Mouse (Mus musculus) forebrain, embryonic 16.5 days (tissue): ENCODE data around the gene Hdac5. TPM values are rescaled to one million over a fixed set of nuclear protein-coding genes. Genes with fewer than 3 reads are reported as not detected.

Experiments
- ATAC-seq: fragments of 200-750 bp; cut with Nextera tagmentation; 2 replicates; pipeline ENCODE4 v1.8.0; 2017; ENCODE audit warnings: mild to moderate bottlenecking, moderate library complexity
- H3K27ac ChIP-seq: fragments of 300-500 bp; sonication (generic); 2 replicates; pipeline ENCODE4 v1.5.1; 2014; ENCODE audit warnings: low read length, control low read depth
- H3K27me3 ChIP-seq: fragments of 300-500 bp; sonication (generic); replicated peaks from 2 replicates; pipeline ENCODE4 v1.6.1; 2014; ENCODE audit warnings: low read length; ENCODE audit not compliant: control insufficient read depth, insufficient read depth
- H3K36me3 ChIP-seq: fragments of 300-500 bp; sonication (generic); 2 replicates; pipeline ENCODE4 v1.6.1; 2014; ENCODE audit not compliant: control insufficient read depth, insufficient read depth
- H3K4me1 ChIP-seq: fragments of 300-500 bp; sonication (generic); replicated peaks from 2 replicates; pipeline ENCODE4 v1.6.1; 2014; ENCODE audit warnings: low read length; ENCODE audit not compliant: control insufficient read depth, insufficient read depth
- H3K4me2 ChIP-seq: fragments of 300-500 bp; sonication (generic); 2 replicates; pipeline ENCODE4 v1.6.1; 2014; ENCODE audit warnings: mild to moderate bottlenecking, low read length, control low read depth
- H3K4me3 ChIP-seq: fragments of 300-500 bp; sonication (generic); replicated peaks from 2 replicates; pipeline ENCODE4 v1.5.1; 2014; ENCODE audit warnings: mild to moderate bottlenecking, low read length, control low read depth
- H3K9ac ChIP-seq: fragments of 300-500 bp; sonication (generic); replicated peaks from 2 replicates; pipeline ENCODE4 v1.6.1; 2014; ENCODE audit warnings: low read depth, low read length, control low read depth
- H3K9me3 ChIP-seq: fragments of 300-500 bp; sonication (generic); 2 replicates; pipeline ENCODE4 v1.6.1; 2016; ENCODE audit warnings: low read length; ENCODE audit not compliant: control insufficient read depth
- WGBS: fragments of 180-500 bp; shearing (Covaris S2); extraction: QIAGEN DNeasy Blood & Tissue Kit; methylation state at CpG from one replicate; pipeline ENCODE4 v1.1.7; 2014; 5-methylcytosine and 5-hydroxymethylcytosine counted together
- polyA plus RNA-seq: library from polyadenylated mRNA; unstranded; fragments of >200 nt; fragmentation: Nextera tagmentation; extraction: Ambion mirVana; gene quantifications from 2 replicates; pipeline ENCODE4 v1.2.1, GENCODE M21; 2015

Gene Hdac5
- polyA plus RNA-seq: 124 and 136 TPM in 2 replicates

DNA sequence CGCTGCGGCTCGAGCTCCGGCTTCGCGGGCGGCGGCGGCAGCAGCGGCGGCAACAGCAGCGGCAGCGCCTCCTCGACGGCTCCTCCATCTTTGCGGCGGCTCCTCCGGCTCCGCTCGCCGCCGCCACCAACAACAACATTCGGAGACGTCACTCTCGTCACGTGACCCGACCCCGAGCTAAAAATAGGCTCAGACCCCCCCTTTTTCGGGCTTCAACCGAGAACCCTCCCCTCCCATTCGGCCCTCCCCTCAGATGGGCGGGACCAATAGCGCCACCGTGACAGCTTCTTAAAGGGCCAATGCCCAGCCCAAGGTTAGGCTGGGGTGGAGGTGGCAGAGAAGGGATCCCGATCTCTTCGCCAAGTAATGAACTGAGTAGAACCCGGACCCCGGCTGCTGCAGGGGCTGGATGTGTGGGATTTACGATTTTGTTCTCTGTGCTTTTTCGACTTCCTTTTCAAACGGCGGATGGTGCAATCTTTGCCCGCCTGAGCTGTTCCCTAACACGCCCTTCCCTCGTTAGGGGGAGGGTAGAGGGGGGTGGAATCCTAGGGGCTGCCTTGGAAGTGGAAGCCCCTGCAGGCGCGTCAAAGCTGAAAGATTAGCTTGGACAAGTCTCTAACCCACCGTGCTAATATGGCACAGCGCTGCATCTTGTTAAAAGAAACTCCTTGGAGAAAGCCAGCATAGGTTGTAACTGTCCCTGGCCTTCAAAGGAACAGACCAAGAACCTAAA lies at the start of gene Hdac5:
Gene Hdac5, minus strand, starts transcription at position 161 of the 736 bp plus-strand sequence.
- under 1% methylated on average over 48 of the region's 49 CpGs for WGBS

DNA sequence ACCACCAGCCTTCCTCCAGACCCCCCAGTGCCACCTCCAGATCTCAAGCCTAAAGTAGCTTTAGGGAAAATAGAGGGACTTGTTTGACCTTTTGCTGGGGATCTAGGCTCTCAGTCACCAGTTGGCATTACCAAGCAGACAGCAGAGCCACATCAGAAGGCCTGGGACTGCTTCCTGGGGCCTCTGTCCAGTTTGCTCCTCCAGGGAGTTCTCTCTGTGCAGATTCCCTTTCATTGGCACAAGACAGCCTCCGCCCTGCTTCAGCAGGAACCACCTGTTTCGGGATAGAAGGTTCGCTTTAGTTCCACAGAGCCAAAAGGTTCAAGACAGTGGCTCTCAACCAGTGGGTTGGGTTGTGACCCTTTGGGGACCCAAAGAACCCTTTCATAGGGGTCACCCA lies 49.6 kb upstream of the Hdac5 start:
- no peaks in the 10 kb centered on the region for H3K9me3 ChIP-seq
- no peaks in the 10 kb centered on the region for H3K36me3 ChIP-seq
- 96% methylated on average over 3 of the region's 3 CpGs for WGBS
- no peaks in the 10 kb centered on the region for H3K27me3 ChIP-seq
- no peak overlapping the region for H3K27ac ChIP-seq
- no peak overlapping the region for H3K4me2 ChIP-seq
- H3K9ac ChIP-seq: no peak overlapping the region
- no peak for ATAC-seq
- peaks cover 6% of the 10 kb centered on the region; the same call in 1 of the 2 replicates for H3K4me1 ChIP-seq
- H3K4me3 ChIP-seq: no peak overlapping the region

More for the DNA sequence above, at the start of gene Hdac5:
- peak within 1 kb of the TSS; percentile 93 for H3K27ac ChIP-seq
- H3K9ac ChIP-seq: peak within 1 kb of the TSS; percentile 85
- H3K4me3 ChIP-seq: peak within 1 kb of the TSS; percentile 62
- H3K4me1 ChIP-seq: peaks cover 45% of the 10 kb centered on the region
- H3K4me2 ChIP-seq: peak within 1 kb of the TSS; percentile 83
- peak; percentile 84 for ATAC-seq
- no peaks in the 10 kb centered on the region for H3K27me3 ChIP-seq
- H3K36me3 ChIP-seq: no peaks in the 10 kb centered on the region
- no peaks in the 10 kb centered on the region for H3K9me3 ChIP-seq

DNA sequence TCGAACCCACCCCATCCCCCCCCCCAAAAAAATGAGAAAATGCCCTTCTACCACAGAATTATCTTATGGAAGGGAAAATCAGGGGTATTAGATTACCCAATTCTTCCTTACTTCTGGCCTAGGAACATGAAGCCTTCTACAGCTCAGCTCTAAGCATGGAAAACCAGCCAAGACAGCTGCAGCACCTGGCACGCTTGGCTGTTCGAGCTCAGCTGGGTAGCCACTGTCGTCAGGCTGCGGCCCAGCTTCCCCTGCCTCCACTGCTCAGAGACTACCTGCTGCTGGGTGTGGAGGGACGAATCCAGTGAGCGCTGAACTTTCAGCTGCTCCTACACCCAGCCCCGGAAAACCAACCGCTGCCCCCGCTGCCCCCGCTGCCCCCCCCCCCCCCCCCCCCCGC lies 47.8 kb upstream of the Hdac5 start:
- ATAC-seq: no peak
- Histone ChIP-seq H3K27me3 (no peaks in the 10 kb centered on the region), H3K4me2 (no peak overlapping the region), H3K36me3 (no peaks in the 10 kb centered on the region), H3K4me3 (no peak overlapping the region), H3K4me1 (peaks cover 6% of the 10 kb centered on the region; the same call in 1 of the 2 replicates), H3K27ac (no peak overlapping the region), H3K9ac (no peak overlapping the region), H3K9me3 (no peaks in the 10 kb centered on the region)
- WGBS: 44% methylated on average over 11 of the region's 12 CpGs

DNA sequence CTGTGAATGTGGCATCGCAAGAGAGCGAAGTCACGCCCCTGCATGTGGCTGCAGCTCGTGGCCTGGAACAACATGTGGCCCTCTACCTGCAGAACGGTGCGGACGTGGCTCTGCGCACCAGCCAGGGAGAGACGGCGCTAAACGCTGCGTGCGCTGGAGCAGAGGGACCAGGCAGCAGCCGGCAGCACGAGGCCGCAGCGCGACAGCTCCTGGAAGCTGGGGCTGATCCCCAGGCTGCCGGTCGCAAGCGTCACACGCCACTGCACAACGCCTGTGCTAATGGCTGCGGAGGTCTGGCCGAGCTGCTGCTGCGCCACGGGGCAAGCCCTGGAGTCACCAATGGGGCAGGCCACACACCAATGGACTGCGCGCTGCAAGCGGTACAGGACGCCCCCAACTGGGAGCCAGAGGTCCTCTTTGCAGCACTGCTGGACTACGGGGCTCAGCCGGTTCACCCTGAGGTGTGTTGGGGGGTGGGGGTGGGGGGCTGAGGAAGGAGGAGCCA lies 46.5 kb upstream of the Hdac5 start:
- H3K4me1 ChIP-seq: peaks cover 6% of the 10 kb centered on the region; the same call in 1 of the 2 replicates
- H3K27me3 ChIP-seq: no peaks in the 10 kb centered on the region
- H3K4me2 ChIP-seq: peak overlapping the region; percentile 56
- under 1% methylated on average over 33 of the region's 33 CpGs for WGBS
- no peaks in the 10 kb centered on the region for H3K9me3 ChIP-seq
- peak overlapping the region; percentile 44 for H3K9ac ChIP-seq
- H3K4me3 ChIP-seq: peak overlapping the region; percentile 23
- H3K36me3 ChIP-seq: no peaks in the 10 kb centered on the region
- no peak overlapping the region for H3K27ac ChIP-seq
- peak; percentile 47; the same call in 1 of the 2 replicates for ATAC-seq

DNA sequence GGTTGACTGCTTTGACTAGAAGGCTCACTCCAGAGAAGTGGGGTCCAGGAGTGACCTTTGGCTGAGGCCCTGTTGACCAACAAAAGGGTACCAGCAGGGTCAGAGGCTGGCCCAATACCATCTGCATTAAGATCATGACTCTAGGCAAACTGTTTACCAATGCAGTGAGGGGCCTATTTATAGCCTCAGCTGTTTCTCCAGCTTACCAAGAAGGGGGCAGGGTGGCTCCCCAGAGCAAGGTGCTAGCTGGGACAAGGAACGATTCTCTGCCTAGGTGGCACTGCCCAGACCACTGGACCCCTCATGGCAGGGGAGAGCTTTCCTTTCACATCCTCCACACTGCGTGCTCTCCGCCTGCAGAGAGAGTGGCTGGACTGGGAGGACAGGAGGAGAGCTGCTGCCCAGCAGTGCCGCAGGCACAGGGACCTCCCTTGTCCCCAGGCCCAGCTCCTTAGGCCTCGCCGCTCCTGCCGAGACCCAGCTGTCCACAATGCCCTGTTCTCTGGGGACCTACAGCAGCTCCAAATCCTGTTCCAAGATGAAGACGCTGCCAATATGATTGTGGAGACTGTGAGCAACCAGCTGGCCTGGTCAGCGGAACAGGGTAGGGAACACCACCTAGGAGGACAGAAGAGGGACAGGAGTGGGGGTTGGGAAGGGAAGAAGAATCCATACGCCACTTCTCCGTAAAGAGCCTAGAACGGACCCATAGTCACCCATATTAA lies 38.7 kb upstream of the Hdac5 start, which contains the start of gene Asb16:
Gene Asb16, plus strand, starts transcription at position 224 of the 725 bp plus-strand sequence.
- no peak within 1 kb of the TSS for H3K4me3 ChIP-seq
- H3K4me2 ChIP-seq: no peak within 1 kb of the TSS
- no peaks in the 10 kb centered on the region for H3K27me3 ChIP-seq
- no peak within 1 kb of the TSS for H3K9ac ChIP-seq
- 82% methylated on average over 12 of the region's 12 CpGs for WGBS
- no peak within 1 kb of the TSS for H3K27ac ChIP-seq
- no peak for ATAC-seq
- peaks cover 7% of the 10 kb centered on the region for H3K4me1 ChIP-seq
- H3K36me3 ChIP-seq: no peaks in the 10 kb centered on the region
- H3K9me3 ChIP-seq: no peaks in the 10 kb centered on the region

DNA sequence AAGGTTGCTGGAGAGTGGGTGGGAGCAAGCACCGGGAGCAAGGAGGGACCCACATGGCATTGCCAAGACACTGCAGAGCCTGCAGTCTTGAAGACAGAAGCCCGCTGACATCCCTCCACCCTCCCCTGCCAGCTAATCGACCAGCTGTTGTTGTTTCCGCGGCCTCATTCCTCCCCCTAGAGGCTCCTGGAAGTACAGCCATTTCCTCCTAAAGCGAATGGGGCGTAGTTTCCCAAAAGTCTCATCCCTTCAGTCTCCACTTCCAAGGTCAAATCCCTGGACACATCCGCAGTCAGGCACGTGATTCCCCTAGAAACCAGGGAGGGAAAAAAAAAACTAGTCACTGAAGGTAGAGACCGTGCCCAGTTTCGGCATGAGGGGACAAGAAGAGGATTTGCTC lies 37.5 kb upstream of the Hdac5 start:
- Histone ChIP-seq H3K4me2 (no peak overlapping the region), H3K27me3 (no peaks in the 10 kb centered on the region), H3K36me3 (no peaks in the 10 kb centered on the region), H3K9ac (no peak overlapping the region), H3K4me1 (peaks cover 7% of the 10 kb centered on the region), H3K9me3 (no peaks in the 10 kb centered on the region), H3K27ac (no peak overlapping the region), H3K4me3 (no peak overlapping the region)
- peak; percentile 84 for ATAC-seq
- WGBS: 8% methylated on average over 11 of the region's 11 CpGs

DNA sequence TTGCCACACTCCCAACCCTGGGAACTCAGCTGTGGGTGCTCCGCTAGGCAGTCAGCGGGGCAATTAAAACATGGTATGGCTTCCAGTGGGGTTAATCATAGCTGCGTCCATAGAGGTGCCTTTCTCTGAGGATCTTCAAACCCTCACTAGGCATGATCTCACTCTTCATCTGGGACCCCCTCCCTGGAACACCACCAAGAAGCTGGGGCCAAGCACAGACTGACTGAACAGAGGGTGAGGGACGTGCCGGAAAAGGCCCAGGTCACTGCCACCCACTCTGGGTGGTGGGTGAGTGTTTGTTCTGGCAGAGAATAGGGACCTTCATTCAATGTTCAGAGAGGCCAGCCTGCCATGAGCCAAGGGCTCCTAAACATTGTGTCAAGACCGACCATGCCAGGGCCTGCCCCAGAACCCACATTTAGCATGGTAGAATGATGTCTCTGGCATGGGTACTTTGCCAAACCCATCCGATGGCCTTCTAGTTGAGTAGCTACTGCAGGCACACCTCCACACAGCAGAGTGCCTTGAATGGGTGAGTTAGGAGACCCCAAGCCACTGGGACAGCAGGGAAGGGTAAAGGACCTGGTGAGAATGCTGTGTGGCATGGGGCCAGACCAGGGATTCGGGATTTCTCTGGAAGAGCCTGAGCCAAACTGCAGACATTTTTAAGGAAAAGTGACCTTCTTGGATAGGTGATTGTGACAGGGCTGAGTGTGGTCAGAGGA lies 36.8 kb upstream of the Hdac5 start:
- 78% methylated on average over 8 of the region's 8 CpGs for WGBS

GRCm38 (mm10) chr11:102265816-102266215 lies 35.9 kb upstream of the Hdac5 start:
- Histone ChIP-seq H3K36me3 (no peaks in the 10 kb centered on the region), H3K4me1 (peaks cover 7% of the 10 kb centered on the region), H3K4me3 (no peak overlapping the region), H3K9ac (no peak overlapping the region), H3K27ac (no peak overlapping the region), H3K4me2 (no peak overlapping the region), H3K9me3 (no peaks in the 10 kb centered on the region), H3K27me3 (no peaks in the 10 kb centered on the region)
- ATAC-seq: no peak
- WGBS: 63% methylated on average over 14 of the region's 14 CpGs

More for the DNA sequence above, 36.8 kb upstream of the Hdac5 start:
- Histone ChIP-seq H3K4me2 (no peak overlapping the region), H3K27ac (no peak overlapping the region), H3K9me3 (no peaks in the 10 kb centered on the region), H3K27me3 (no peaks in the 10 kb centered on the region), H3K4me3 (no peak overlapping the region), H3K9ac (no peak overlapping the region), H3K4me1 (peaks cover 7% of the 10 kb centered on the region), H3K36me3 (no peaks in the 10 kb centered on the region)
- no peak for ATAC-seq

- no peak overlapping the region for H3K9ac ChIP-seq
- H3K27ac ChIP-seq: no peak overlapping the region
- H3K4me1 ChIP-seq: peaks cover 7% of the 10 kb centered on the region
- H3K27me3 ChIP-seq: no peaks in the 10 kb centered on the region
- H3K4me2 ChIP-seq: no peak overlapping the region
- no peak overlapping the region for H3K4me3 ChIP-seq
- no peaks in the 10 kb centered on the region for H3K9me3 ChIP-seq
- no peaks in the 10 kb centered on the region for H3K36me3 ChIP-seq
- WGBS: 90% methylated on average over 7 of the region's 7 CpGs
- ATAC-seq: no peak
These were observed 33.2 kb upstream of the Hdac5 start for GRCm38 (mm10) chr11:102263211-102263610.
